Mouse (Mus musculus) bone marrow, adult 2 months (tissue): Measurements from ENCODE around the gene Slit3. TPM values are rescaled to one million over a fixed set of nuclear protein-coding genes. Genes with fewer than 3 reads are reported as not detected.

Source experiments
- H3K27ac ChIP-seq: fragments of 200-500 bp; 2 replicates; pipeline ENCODE4 v1.5.1; 2012; ENCODE audit warnings: low read depth, mild to moderate bottlenecking, control low read depth, inconsistent platforms, low read length; ENCODE audit not compliant: control insufficient read depth, poor library complexity, insufficient read depth
- H3K4me1 ChIP-seq: fragments of 200-500 bp; 2 replicates; pipeline ENCODE4 v1.6.1; 2011; ENCODE audit warnings: low read length; ENCODE audit not compliant: control insufficient read depth, insufficient read depth
- H3K4me3 ChIP-seq: fragments of 200-500 bp; replicated peaks from 2 replicates; pipeline ENCODE3; 2011; ENCODE audit warnings: mild to moderate bottlenecking, low read depth, low read length, control low read depth; ENCODE audit not compliant: control insufficient read depth
- CTCF ChIP-seq: fragments of 200-500 bp; IDR thresholded peaks from 2 replicates; pipeline ENCODE4 v1.5.1; 2011; ENCODE audit warnings: low read length, control low read depth; ENCODE audit not compliant: control insufficient read depth, insufficient read depth
- POLR2A ChIP-seq: fragments of 200-500 bp; IDR thresholded peaks from 2 replicates; pipeline ENCODE4 v1.6.1; 2011; ENCODE audit warnings: low read depth, mild to moderate bottlenecking, control low read depth, low read length, borderline replicate concordance; ENCODE audit not compliant: control insufficient read depth
- WGBS: fragments of 180-500 bp; shearing (Covaris S2); methylation state at CpG from one replicate; pipeline ENCODE4 v1.1.7; 2018; 5-methylcytosine and 5-hydroxymethylcytosine counted together
- polyA plus RNA-seq: library from polyadenylated mRNA; stranded (reverse); fragments of >200 nt; gene quantifications from 2 replicates; pipeline ENCODE4 v1.2.4, GENCODE M21; 2011; ENCODE audit warnings: low replicate concordance; ENCODE audit not compliant: missing spikeins, insufficient read depth, insufficient read length

The Slit3 gene
- polyA plus RNA-seq, 1 experiment: 2.0 TPM

- WGBS: 6% methylated on average over 2 of the region's 2 CpGs
- no peak overlapping the region for H3K27ac ChIP-seq
These were observed 33.6 kb upstream of the Slit3 start for GRCm38 (mm10) chr11:35087454-35087853.

GRCm38 (mm10) chr11:35088136-35088535, 32.9 kb upstream of the Slit3 start:
- WGBS: 80% methylated on average over 1 of the region's 1 CpGs
- no peak for TF ChIP-seq CTCF
- no peak for TF ChIP-seq POLR2A

More at GRCm38 (mm10) chr11:35087454-35087853, 33.6 kb upstream of the Slit3 start:
- no peaks in the 10 kb centered on the region for H3K4me1 ChIP-seq
- no peak overlapping the region for H3K4me3 ChIP-seq
- TF ChIP-seq CTCF (no peak), POLR2A (no peak)

GRCm38 (mm10) chr11:35090629-35091335, 30.2 kb upstream of the Slit3 start:
- Histone ChIP-seq H3K27ac (no peak overlapping the region), H3K4me3 (no peak overlapping the region), H3K4me1 (no peaks in the 10 kb centered on the region)
- 55% methylated on average over 13 of the region's 13 CpGs for WGBS
- TF ChIP-seq CTCF: no peak
- no peak for TF ChIP-seq POLR2A

More at GRCm38 (mm10) chr11:35088136-35088535, 32.9 kb upstream of the Slit3 start:
- H3K4me3 ChIP-seq: no peak overlapping the region
- H3K27ac ChIP-seq: no peak overlapping the region
- no peaks in the 10 kb centered on the region for H3K4me1 ChIP-seq

GRCm38 (mm10) chr11:35096538-35096937, 24.5 kb upstream of the Slit3 start:
- Histone ChIP-seq H3K4me1 (no peaks in the 10 kb centered on the region), H3K4me3 (no peak overlapping the region), H3K27ac (no peak overlapping the region)
- TF ChIP-seq CTCF: no peak
- no peak for TF ChIP-seq POLR2A
- 70% methylated on average over 5 of the region's 5 CpGs for whole genome bisulfite sequencing

GRCm38 (mm10) chr11:35109781-35110180, 11.2 kb upstream of the Slit3 start:
- 75% methylated on average over 4 of the region's 4 CpGs for WGBS
- H3K4me1 ChIP-seq: no peaks in the 10 kb centered on the region
- no peak overlapping the region for H3K4me3 ChIP-seq
- H3K27ac ChIP-seq: no peak overlapping the region
- no peak for TF ChIP-seq POLR2A
- TF ChIP-seq CTCF: no peak

GRCm38 (mm10) chr11:35110784-35111183, 10.2 kb upstream of the Slit3 start:
- no peak overlapping the region for H3K4me3 ChIP-seq
- WGBS: 31% methylated on average over 2 of the region's 2 CpGs
- TF ChIP-seq CTCF (no peak), POLR2A (no peak)
- H3K27ac ChIP-seq: no peak overlapping the region
- H3K4me1 ChIP-seq: no peaks in the 10 kb centered on the region

GRCm38 (mm10) chr11:35113290-35113689, 7.7 kb upstream of the Slit3 start:
- no peak for TF ChIP-seq POLR2A
- no peak for TF ChIP-seq CTCF
- WGBS: 81% methylated on average over 1 of the region's 1 CpGs

GRCm38 (mm10) chr11:35116436-35116835, 4.6 kb upstream of the Slit3 start:
- 63% methylated on average over 3 of the region's 3 CpGs for WGBS

More at GRCm38 (mm10) chr11:35113290-35113689, 7.7 kb upstream of the Slit3 start:
- no peaks in the 10 kb centered on the region for H3K4me1 ChIP-seq
- H3K27ac ChIP-seq: no peak overlapping the region
- no peak overlapping the region for H3K4me3 ChIP-seq

More at GRCm38 (mm10) chr11:35116436-35116835, 4.6 kb upstream of the Slit3 start:
- TF ChIP-seq POLR2A (no peak), CTCF (no peak)
- Histone ChIP-seq H3K4me3 (no peak overlapping the region), H3K27ac (no peak overlapping the region), H3K4me1 (no peaks in the 10 kb centered on the region)
